Mouse (Mus musculus) lung, adult 18-20 months (tissue): ENCODE results near the gene Micall2.
"Not testable (repeated sequence)": the region's sequence is repeated elsewhere in the genome, so short reads cannot be mapped to it uniquely, and the experiment has no call there.

Source experiments
- DNase-seq, 2 experiments: peaks; one replicate each; pipeline ENCODE4 v3.0.0; 2022; ENCODE audit warnings: mixed read lengths in 2 of 2

The Micall2 gene

GRCm38 (mm10) chr5:139735677-139736503 is at the start of gene Micall2:
Gene Micall2 (minus strand): TSS chr5:139736336.
- DNase-seq: peak; percentile 97 to 98

GRCm38 (mm10) chr5:139781406-139781805 is 45.3 kb upstream of the Micall2 start:
- no peak for DNase-seq

GRCm38 (mm10) chr5:139776966-139777365 is 40.8 kb upstream of the Micall2 start:
- no peak for DNase-seq

GRCm38 (mm10) chr5:139775216-139775926 is 39.2 kb upstream of the Micall2 start, which contains the start of gene Ints1:
Gene Ints1 (minus strand): TSS chr5:139775674.
- DNase-seq: peak; percentile 94 to 95

- no peak for DNase-seq
Observed at GRCm38 (mm10) chr5:139768216-139768615, 32.1 kb upstream of the Micall2 start.

- DNase-seq: no peak
Observed at GRCm38 (mm10) chr5:139764296-139764695, 28.2 kb upstream of the Micall2 start.

- DNase-seq: no peak
Observed at GRCm38 (mm10) chr5:139758096-139758495, 22.0 kb upstream of the Micall2 start.

GRCm38 (mm10) chr5:139756586-139756985 is 20.4 kb upstream of the Micall2 start:
- DNase-seq: no peak

- no peak for DNase-seq
Observed at GRCm38 (mm10) chr5:139756135-139756534, 20.0 kb upstream of the Micall2 start.

- DNase-seq: no peak
Observed at GRCm38 (mm10) chr5:139754753-139755152, 18.6 kb upstream of the Micall2 start.

- peak; percentile 47 to 53 for DNase-seq
Observed at GRCm38 (mm10) chr5:139750535-139750934, 14.4 kb upstream of the Micall2 start.

- no peak for DNase-seq
Observed at GRCm38 (mm10) chr5:139749413-139750125, 13.4 kb upstream of the Micall2 start.

- DNase-seq: peak; percentile 60 to 72
Observed at GRCm38 (mm10) chr5:139745771-139746170, 9.6 kb upstream of the Micall2 start.

GRCm38 (mm10) chr5:139742640-139743039 is 6.5 kb upstream of the Micall2 start:
- not testable (repeated sequence) for DNase-seq

- no peak for DNase-seq
Observed at GRCm38 (mm10) chr5:139738592-139739315, 2.6 kb upstream of the Micall2 start.

- peak in 1 of 2 experiments; percentile 33 for DNase-seq
Observed at GRCm38 (mm10) chr5:139737841-139738591, 1.9 kb upstream of the Micall2 start.

GRCm38 (mm10) chr5:139736504-139736940 is 386 bp upstream of the Micall2 start:
- DNase-seq: no peak

- no peak for DNase-seq
Observed at GRCm38 (mm10) chr5:139734746-139735145, 1.4 kb downstream of the Micall2 start.

GRCm38 (mm10) chr5:139734016-139734415 is 2.1 kb downstream of the Micall2 start:
- DNase-seq: no peak

GRCm38 (mm10) chr5:139732634-139733107 is 3.5 kb downstream of the Micall2 start:
- DNase-seq: peak; percentile 73 to 76

- DNase-seq: no peak
Observed at GRCm38 (mm10) chr5:139730712-139731486, 5.2 kb downstream of the Micall2 start.
